Mouse (Mus musculus): Measurements from ENCODE around the gene Gatad2b. TPM values are rescaled to one million over a fixed set of nuclear protein-coding genes. Genes with fewer than 3 reads are reported as not detected.
A peak's percentile ranks its signal among the peaks of the same experiment; 100 is the strongest.
"Not testable (repeated sequence)": the region's sequence is repeated elsewhere in the genome, so short reads cannot be mapped to it uniquely, and the experiment has no call there.

The Gatad2b gene
- total RNA-seq, 4 experiments from 2014 or later = 62.6 to 85.2 (median 71.6) TPM

DNA sequence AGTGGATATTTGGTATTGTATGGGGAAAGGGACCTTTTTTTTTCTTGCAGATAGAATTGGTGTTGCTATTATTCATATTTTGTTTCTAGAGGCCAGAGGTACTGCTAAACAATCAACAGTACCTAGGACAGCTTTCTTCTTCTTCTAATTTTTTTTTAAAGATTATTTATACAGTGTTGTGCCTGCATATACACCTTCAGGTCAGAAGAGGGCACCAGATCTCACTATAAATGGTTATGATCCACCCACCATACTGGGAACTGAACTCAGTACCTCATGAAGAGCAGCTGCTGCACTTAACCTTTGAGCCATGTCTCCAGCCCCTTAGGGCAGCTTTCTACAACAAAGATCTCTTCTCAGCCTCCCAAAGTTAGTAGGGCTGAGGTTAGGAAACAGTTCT, 20.4 kb downstream of the Gatad2b start:
- no peak for DNase-seq

DNA sequence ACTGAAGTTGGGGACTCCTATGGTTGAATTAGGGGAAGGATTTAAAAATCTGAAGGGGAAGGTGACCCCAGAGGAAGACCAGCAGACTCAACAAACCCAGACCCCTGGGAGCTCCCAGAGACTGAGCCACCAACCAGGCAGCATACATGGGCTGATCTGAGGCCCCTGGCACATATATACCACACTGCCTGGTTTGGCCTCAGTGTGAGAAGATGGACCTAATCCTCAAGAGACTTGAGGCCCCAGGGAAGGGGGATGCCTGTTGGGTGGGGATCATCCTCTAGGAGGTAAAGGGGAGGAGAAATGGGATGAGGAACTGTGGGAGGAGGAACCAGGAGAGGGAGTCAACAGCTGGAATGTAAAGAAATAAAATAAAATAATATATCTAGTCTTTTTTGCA, 21.3 kb downstream of the Gatad2b start:
- DNase-seq = no peak

DNA sequence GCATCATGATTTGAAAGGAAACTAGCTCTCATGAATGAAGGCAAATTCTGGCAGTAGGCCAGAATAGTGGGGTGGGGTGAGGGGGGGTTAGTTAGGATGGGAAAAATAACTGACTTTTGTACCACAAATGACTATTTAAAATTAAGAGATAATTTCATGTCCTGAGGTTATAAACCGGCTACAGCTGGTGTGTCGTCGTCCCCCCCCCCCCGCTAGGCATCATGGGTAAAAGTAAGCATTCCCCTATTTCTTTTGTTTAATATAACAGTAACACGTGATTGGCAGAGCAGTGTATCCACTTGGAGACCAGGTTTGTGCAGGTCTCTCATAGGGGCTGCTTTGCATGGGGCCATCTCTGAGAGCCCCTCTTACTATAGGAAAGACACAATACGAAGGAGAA, 29.3 kb downstream of the Gatad2b start:
- no peak for DNase-seq

DNA sequence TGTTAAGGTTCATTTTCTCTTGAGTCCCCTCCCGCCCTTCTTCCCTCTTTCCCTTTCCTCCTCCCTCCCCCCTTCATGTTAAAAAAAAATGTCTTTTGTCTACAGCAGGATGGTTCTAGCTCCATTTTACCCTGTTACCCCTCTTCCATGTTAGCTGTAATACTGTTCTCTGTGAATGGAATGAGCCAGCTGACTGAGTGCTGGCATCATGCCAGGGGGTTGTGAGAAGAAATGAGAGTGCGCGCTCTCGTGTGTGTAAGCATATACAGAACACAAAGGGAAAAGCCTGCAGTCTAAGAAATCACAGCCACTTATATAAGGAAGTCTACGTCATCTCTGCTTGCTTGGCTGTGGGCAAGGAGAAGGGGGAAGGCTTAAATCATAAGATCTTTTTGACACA, 30.1 kb downstream of the Gatad2b start:
- DNase-seq = peak; percentile 59

DNA sequence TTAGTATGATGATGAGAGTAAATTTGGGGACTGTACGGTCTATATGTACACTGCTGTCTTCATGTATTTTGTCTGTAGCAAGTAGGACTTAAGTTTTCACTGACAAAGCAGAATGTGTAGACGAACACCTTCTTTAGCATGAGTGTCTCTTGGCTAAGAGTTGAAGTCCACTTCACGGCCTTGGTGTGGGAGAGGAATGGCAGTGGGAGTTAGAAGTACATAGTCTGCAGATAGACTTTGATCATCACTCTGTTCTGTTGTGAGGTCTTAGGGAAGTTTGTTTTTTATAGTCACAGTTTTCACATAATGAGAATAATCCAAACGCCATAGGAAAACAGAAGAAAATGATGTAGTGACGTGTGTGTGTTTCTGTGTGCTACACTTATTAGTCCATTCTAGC, 39.5 kb downstream of the Gatad2b start:
- DNase-seq = no peak

DNA sequence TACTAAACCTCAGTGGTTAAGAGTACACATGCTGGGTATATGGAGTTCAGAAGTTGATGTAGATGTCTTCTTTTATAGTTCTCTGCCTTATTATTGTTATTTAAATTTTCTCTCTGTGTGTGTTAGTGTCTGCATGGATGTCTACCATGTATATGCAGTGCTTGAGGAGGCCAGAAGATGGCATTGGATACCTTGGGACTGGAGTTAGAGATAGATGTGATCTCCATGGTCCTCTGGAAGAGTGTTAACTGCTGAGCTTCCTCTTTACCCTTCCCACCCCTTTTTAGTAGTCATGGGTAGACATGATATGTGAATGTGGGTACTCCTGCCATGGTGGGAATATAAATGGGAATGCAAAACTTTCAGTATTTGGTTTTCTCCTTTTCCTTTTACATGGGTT, 42.5 kb downstream of the Gatad2b start:
- DNase-seq = no peak

DNA sequence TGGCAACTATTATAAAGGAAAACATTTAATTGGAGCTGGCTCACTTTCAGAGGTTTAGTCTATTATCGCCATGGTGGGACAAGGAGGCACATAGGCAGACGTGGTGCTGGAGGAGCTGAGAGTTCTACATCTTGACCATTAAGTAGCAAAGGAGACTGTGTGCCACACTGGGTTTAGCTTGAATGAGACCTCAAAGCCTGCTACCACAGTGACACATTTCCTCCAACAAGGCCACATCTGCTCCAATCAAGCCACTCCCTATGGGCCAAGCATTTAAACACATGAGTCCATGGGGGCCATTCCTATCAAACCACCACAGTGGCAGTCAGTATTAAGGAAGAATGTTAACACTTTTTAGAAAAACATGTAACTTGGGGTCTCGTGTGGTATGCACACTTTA, 45.2 kb downstream of the Gatad2b start:
- DNase-seq = no peak

DNA sequence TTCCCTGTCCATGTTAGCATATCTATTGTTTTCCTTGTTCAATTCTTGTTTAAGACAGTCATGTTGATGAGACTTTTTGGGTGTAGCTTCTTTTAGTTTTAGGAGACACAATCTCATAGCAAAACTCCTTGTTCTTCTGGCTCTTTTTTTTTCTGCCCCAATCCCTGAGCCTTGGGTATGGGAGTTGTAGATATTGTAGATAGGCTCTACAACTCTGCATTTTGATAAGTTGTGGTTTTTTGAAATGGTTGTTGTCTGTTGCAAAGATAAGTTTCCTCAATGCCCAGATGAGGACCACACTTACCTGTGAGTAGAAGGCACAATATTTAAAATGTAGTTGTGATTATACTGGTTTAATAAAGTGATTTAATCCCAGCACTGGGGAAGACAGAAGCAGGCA, 47.2 kb downstream of the Gatad2b start:
- DNase-seq = no peak

DNA sequence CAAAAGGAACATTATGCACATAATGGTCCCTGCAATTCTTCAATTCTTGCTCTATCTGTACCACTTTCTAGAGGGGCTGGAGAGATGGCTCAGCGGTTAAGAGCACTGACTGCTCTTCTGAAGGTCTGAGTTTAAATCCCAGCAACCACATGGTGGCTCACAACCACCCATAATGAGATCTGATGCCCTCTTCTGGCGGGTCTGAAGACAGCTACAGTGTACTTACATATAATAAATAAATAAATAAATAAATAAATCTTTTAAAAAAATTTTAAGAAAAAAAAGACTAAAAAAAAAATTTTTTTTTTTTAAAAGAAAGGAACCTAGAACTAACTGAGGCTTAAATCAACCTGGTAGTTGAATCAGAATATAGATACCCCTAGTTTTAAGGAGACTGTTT, 49.9 kb downstream of the Gatad2b start:
- DNase-seq = not testable (repeated sequence)

DNA sequence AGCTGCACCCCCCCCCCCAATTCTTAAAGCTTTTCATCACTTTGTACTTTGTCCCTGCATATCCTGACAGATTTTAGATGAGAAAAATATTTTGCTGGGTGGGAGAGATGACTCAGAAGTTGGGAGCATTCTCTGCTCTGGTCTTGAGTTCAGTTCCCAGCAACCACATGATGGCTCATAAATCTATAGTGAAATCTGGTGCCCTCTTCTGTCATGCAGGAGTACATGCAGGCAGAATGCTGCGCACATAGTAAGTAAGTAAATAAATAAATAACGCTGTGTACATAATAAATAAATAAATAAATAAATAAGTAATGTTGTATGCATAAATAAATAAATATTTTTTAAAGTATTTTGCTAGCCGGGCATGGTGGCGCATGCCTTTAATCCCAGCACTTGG, 54.9 kb downstream of the Gatad2b start:
- no peak for DNase-seq

DNA sequence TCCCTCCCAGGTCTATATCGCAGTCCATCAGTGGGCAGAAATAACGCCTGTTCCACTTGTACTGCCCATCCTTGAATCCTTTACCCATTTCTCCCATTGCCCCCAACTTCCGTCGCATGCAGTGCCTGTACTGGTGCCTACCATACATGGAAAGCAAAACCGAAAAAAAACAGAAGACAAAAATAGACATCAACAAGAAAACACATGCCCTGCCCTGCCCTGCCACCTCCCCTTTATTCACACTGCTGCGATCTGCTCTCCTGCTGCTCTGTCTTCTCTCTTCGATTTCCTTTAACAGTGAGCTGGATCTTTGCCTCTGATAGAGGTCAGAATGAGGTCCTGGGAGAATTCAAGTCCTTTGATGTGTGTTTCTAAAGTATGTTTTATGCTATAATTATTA, 65.0 kb downstream of the Gatad2b start:
- no peak for DNase-seq

DNA sequence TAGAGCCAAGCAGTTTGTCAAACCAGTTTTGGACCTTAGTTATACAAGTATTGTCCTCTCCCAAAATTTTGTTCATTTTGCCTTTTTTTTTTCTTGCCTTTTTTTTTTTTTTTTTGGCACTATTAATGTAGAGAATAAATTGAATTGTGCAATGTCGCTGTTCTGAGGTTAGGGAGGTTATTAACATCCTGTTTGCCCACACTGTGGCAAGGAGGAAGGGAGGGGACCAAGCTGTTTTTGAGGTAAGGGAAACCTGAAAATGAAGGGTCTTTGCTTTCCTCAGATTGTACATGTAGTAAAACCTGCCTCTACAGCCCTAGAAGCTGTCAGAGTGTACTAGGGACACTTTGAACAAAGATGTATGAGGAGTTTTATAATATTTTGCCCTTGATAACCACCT, 66.3 kb downstream of the Gatad2b start:
- DNase-seq = no peak

DNA sequence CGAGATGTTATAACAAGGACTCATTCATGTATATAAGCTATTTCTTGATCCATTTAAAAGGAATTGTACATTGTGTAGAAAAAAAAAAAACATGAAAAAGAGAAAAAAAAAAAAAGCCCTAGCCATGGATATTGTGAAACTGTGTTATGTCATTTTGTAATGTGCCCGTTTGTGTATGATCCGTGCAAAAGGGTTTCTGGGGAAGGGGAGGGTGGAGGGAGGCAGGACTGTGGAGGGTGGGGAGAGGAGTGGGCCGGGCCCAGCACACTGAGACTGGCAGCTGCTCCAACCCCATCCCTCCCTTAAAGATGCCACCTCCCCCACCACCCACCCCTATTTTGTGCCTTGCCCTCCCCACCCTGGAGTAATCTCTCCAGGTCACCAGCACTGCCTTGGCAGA, 68.5 kb downstream of the Gatad2b start:
- no peak for DNase-seq

DNA sequence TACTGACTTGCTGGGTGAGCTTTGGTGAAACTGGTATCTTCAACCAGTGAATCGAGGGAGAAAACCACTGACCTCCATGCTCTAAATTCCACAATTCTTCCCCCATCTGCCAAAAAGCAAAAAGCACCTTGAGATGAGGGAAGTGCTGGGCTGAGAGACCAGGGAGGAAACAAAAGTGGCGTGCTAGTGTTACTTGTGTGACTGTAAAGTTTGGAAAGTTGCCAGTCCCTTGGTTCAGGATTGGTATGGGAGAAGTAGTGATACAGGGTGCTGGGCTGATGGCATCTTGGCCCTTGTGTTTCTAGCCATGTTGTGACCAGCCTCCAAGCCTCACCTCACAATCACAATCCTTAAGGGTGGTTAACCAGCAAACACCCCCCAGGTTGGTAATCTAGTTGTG, 69.4 kb downstream of the Gatad2b start:
- DNase-seq = no peak

DNA sequence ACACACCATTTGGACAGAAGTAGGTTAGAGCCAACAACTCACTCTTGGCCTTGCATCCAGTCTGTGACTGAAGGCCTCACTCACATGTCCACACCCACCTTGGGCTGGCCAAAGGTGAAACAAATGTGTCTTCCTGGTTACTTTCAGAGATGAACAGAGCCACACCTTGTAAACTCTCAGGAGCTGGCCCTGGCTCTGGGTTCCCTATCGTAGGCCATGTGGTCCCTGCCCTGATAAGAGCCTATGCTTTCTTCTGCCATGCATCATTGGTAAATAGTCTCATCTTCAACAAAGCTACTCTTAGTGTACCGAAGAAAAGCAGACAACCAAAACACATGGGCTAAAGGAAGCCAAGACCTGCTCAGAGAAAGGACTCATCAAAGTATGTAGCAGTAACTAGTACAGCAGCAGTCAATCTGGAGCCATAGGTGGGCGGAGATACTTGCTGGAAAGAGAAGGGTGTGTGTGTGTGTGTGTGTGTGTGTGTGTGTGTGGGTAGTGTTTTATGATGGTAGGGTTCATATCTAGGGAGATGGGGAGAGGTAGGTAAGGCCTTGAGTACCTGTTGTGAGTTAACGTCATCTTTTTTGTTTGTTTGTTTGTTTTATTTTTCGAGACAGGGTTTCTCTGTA, 74.1 kb downstream of the Gatad2b start:
- no peak for DNase-seq

DNA sequence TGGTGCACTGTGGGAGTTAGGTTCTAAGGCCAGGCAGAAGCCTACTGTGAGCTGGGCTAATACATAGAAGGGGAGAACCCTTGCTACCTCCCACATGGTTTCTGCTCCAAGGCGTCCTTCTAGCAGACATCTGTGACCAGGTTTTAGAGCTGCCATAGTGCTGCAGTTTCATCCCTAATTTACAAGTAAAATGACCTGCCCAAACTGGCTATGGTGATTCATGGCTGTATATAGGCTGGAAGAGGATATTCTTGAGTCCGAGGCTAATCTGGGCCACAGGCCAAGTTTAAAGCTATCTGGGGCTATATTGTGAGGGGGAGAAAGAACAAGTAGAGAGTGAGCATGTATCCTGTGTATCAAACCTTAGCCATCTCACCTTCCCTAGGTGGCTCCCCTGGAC, 76.1 kb downstream of the Gatad2b start:
- no peak for DNase-seq

DNA sequence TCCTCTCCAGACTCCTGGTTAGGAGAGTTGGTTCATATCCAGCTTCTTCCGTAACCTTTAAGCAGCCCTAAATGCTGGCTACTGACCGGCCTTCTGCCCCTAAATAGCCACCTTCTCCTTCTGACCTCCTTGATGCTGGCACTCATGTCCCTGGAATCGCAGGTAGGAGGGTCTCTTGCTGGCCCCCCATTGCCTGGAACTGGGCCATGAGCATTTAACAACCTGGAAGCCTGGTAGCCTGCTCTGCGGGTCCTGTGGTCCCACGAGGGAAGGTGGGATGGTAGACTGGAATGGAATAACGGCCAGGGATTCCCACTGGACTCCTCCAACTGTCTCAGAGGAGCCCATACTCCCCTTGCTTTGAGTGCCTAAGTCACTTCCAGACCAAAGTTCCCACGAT, 78.9 kb downstream of the Gatad2b start:
- no peak for DNase-seq

DNA sequence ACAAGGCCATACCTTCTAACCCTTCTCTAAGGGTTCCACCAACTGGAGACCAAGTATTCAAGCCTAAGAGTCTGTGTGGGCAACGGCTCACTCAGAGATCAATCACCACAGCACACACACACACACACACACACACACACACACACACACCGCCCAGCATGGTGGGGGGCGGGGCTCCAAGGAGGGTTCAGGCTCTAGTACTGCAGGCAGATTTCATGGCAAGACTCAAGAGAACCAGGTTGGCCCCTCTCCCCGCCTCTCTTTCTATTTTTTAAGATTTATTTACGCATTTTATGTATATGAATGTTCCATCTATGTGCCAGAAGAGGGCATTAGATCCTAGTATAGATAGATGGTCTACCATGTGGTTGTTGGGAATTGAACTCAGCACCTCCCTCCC, 79.8 kb downstream of the Gatad2b start:
- DNase-seq = no peak

DNA sequence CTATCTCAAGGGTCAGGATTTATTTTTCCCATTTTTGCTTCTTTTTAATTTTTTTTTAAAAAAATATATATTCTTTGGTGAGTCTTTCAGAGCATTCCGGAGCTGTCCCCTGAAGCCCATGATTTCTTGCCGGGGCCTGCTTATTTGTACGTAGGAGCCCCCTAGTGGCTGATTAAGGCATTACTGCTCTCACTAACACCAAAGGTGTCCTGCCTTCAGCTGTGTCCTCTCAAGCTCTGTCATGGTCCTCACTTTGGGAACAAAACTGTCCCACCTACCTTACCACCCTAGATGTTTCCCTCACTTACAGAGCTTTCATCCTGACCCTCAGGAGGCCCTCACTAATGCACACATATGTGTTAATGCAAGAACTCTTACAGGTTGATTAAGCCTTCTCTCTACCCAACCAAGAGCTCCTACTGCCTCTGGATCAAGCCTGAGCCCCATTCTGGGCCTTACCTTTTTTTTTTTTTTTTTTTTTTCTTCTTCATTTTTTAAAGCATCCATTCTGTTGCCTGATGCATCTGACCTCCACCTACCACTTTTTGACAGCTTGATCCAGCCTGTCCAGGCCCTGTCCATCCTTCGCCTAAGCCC, 80.6 kb downstream of the Gatad2b start:
- DNase-seq = peak; percentile 64

DNA sequence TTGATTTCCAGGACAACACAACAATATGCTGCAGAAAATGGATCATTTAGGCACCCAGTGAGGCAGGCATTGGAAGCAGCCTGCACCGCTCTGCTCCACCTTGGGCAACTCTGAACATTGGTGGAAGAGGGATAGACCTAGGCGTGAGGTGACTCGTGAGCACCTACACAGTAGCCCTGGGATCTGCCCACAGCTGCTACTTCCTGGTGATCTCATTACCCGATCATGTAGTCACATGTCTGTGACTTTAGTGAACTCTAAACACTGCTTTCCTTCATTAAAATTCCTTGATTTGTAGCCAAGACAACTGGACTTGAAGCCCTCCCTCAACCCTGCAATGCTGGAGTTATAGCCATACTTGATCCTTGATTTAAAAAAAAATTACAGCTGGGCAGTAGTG, 81.4 kb downstream of the Gatad2b start:
- no peak for DNase-seq

DNA sequence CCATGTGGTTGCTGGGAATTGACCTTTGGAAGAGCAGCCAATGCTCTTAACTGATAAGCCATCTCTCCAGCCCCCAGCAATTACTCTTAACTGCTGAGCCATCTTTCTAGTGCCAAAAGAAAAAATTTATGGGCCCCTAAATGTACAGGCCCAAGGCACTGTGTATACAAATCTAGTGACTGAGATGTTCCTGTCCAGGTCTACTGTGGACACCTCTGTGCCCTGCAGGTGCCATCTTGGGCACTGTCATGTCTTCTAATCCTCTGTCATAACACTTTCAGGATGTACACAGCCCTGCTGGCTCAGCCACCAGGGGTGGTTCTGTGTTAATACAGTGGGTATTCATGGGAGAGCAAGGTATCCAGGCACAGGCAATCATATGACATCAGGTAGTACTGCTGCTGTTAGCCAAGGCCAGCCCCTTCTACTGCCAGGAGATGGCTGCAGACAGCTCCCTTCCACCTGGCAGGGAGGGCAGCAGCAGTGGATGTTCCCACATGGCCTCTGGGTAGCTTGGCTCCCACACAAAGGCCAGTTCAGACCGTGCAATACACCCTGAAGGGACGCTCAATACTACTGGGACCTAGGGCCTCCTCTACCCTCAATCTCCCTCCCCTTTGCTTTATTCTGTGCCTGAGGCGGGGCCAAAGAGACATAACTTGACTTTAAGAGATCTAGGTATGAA, 82.7 kb downstream of the Gatad2b start:
- DNase-seq = no peak

DNA sequence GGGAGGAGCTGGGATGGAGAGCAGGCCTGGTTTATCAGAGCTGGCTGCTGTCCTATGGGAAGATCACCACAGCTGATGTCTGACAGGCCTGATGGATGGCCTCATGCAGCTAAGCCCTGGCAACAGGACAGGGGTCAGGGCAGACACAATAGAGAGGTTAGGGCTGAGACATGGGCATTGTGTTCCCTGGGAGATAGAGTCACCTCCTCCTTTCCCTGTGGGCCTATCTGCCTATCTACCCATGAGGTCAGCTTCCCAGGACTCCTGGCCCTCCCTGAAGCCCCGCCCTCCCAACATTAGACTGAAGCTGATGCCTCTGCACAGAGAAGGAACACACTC, 83.2 kb downstream of the Gatad2b start:
- DNase-seq = no peak

DNA sequence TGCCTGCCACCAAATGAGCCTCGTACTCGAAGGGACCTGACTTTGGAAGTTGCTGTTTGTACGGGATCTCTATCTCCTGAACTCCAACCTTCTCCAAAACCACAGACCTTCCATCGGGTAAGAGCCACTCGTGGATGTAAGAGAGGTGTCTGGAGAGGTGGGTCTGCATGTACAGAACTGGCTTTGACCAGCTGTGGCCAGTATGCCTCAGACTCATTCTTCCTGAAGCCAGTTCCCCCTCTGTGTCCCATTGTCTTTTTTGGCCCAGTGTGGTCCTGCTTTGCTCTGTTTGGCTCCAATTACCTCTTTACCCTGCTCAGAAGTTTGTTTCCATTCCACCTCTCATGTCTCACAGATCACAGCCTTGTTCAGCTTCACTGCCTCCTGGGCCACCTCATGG, 85.5 kb downstream of the Gatad2b start:
- no peak for DNase-seq

DNA sequence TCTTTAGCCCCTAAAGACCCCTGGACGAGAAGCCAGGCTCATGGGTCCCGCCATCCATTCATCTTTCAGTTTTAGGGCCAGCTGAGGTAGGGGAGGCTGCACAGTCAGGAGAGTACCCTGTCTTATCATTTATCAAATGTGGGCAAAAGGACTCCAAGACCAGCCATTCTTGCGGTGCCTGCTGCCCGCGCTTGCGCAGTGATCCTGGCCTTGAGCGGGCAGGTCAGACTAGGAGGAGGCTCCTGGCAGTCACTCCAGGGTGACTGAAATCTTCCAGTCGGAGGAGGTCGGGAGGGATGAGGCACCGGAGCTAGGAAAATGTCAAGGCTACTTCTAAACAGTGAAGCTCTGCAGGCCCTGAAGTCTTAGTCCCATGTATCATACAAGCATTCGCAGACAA, 88.7 kb downstream of the Gatad2b start:
- peak; percentile 88 for DNase-seq

DNA sequence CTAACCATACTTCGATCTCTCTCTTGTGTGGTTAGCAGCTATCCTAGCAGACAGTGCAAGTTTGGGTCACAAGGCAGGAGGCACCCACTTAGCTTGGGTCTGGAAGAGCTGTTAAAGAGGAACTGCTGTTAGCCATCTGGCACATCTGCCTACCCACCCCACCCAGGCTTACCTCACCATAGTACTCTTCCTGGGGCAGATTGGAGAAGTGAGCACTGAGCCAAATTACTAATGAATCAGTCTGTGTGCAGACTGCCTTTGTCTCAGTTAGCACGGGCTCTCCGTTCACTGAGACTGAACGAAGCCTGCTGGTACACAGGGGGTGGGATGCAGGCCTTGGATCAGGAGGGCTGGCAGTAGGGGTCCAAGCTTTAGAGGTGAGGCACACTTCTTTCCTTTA, 90.7 kb downstream of the Gatad2b start:
- DNase-seq = no peak
